Mouse (Mus musculus) hindbrain, embryonic 16.5 days (tissue): Measurements from ENCODE around the gene Spata20. TPM values are rescaled to one million over a fixed set of nuclear protein-coding genes. Genes with fewer than 3 reads are reported as not detected.
A peak's percentile ranks its signal among the peaks of the same experiment; 100 is the strongest.

ENCODE experiments used
- ATAC-seq: fragments of 200-750 bp; cut with Nextera tagmentation; 2 replicates; pipeline ENCODE4 v1.8.0; 2017; ENCODE audit warnings: moderate TSS enrichment, moderate library complexity
- H3K27ac ChIP-seq: fragments of 300-500 bp; sonication (generic); 2 replicates; pipeline ENCODE4 v1.5.1; 2014; ENCODE audit warnings: low read depth, mild to moderate bottlenecking, control low read depth, low read length, moderate library complexity
- H3K27me3 ChIP-seq: fragments of 300-500 bp; sonication (generic); replicated peaks from 2 replicates; pipeline ENCODE4 v1.6.1; 2014; ENCODE audit warnings: low read length; ENCODE audit not compliant: control insufficient read depth, insufficient read depth
- H3K36me3 ChIP-seq: fragments of 300-500 bp; sonication (generic); 2 replicates; pipeline ENCODE4 v1.6.1; 2014; ENCODE audit warnings: mild to moderate bottlenecking, low read length, moderate library complexity, mixed read lengths; ENCODE audit not compliant: control insufficient read depth, insufficient read depth
- H3K4me1 ChIP-seq: fragments of 300-500 bp; sonication (generic); 2 replicates; pipeline ENCODE4 v1.6.1; 2014; ENCODE audit warnings: low read depth, low read length; ENCODE audit not compliant: control insufficient read depth, insufficient read depth
- H3K4me2 ChIP-seq: fragments of 300-500 bp; sonication (generic); 2 replicates; pipeline ENCODE4 v1.6.1; 2014; ENCODE audit warnings: mild to moderate bottlenecking, low read length, control low read depth, moderate library complexity
- H3K4me3 ChIP-seq: fragments of 300-500 bp; sonication (generic); 2 replicates; pipeline ENCODE4 v1.5.1; 2014; ENCODE audit warnings: mild to moderate bottlenecking, low read length, control low read depth, moderate library complexity
- H3K9ac ChIP-seq: fragments of 300-500 bp; sonication (generic); 2 replicates; pipeline ENCODE4 v1.6.1; 2014; ENCODE audit warnings: low read depth, mild to moderate bottlenecking, control low read depth, low read length, moderate library complexity
- H3K9me3 ChIP-seq: fragments of 300-500 bp; sonication (generic); 2 replicates; pipeline ENCODE4 v1.6.1; 2014; ENCODE audit warnings: mild to moderate bottlenecking, low read length, moderate library complexity; ENCODE audit not compliant: control insufficient read depth
- WGBS: fragments of 180-500 bp; shearing (Covaris S2); extraction: QIAGEN DNeasy Blood & Tissue Kit; methylation state at CpG from one replicate; pipeline ENCODE4 v1.1.7; 2014; 5-methylcytosine and 5-hydroxymethylcytosine counted together
- polyA plus RNA-seq: library from polyadenylated mRNA; unstranded; fragments of >200 nt; fragmentation: Nextera tagmentation; extraction: Ambion mirVana; gene quantifications from 2 replicates; pipeline ENCODE4 v1.2.1, GENCODE M21; 2015

Spata20 gene
- polyA plus RNA-seq, 1 experiment from 2014 or later: 0.64 TPM

DNA sequence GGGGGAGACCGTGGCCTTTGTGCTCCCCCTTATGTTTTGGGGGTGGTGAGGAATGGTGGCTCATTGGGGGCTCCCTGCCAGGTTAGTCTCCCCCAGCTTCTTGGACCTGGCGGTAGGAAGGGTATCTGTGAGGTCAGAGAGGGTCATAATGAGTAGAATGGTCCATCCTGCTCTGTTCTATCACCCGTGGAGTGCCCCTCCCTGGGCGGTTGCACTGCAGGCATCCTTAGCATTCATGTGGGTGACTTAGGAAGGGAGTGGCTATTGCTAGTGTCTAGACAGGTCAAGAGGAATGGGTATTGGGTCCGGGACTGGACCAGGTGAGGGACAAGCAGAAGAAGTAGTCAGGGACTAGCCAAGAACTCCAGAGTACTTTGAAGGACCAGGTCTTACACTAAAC lies 756 bp downstream of the Spata20 start:
- Histone ChIP-seq H3K9ac (no peak overlapping the region), H3K4me1 (no peaks in the 10 kb centered on the region), H3K27ac (no peak overlapping the region), H3K27me3 (no peaks in the 10 kb centered on the region), H3K4me3 (no peak overlapping the region), H3K9me3 (no peaks in the 10 kb centered on the region), H3K36me3 (no peaks in the 10 kb centered on the region), H3K4me2 (no peak overlapping the region)
- 84% methylated on average over 5 of the region's 5 CpGs for WGBS
- ATAC-seq: no peak

DNA sequence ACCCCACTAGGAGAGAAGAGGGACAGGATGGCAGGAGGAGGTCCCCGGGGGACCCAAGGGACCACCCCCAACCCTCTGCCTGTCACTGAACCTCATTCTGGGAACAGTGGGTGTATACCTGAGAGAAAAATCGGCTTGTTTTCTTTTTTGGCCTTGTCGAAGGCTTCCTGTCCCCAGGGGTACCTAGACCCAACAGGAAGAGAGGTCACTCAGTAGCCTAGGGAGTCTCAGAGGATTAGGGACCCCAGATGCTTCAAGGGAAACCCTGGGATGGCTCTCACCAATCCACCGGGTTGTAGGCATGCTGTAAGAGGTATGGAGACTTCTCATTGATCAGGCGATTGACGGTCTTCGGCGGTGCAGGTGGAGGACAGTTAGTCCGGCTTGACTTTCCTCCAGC lies 1.3 kb downstream of the Spata20 start:
- Histone ChIP-seq H3K9ac (no peak overlapping the region), H3K27ac (no peak overlapping the region), H3K9me3 (no peaks in the 10 kb centered on the region), H3K36me3 (no peaks in the 10 kb centered on the region), H3K4me3 (no peak overlapping the region), H3K4me2 (no peak overlapping the region), H3K4me1 (no peaks in the 10 kb centered on the region), H3K27me3 (no peaks in the 10 kb centered on the region)
- WGBS: 87% methylated on average over 9 of the region's 9 CpGs
- no peak for ATAC-seq

DNA sequence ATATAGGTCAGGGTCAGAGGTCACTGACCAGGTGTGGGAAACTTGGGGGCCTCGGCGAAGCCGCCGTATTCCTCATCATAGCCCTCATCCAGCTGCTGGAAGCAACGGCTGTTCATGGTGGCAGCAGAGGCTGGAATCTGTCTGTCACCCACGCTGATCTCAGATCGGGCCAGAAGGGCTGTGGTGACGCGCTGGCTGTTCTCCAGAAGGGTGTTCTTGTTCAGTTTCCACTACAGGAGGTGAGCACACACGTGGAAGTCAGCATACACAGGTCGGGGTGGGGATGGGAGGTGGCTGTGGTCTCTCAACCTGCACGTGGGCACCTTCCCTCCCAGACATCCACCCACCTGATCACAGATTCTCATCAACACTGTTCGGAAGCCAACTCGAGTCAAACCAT lies 2.1 kb downstream of the Spata20 start:
- Histone ChIP-seq H3K27ac (no peak overlapping the region), H3K9ac (no peak overlapping the region), H3K9me3 (no peaks in the 10 kb centered on the region), H3K27me3 (no peaks in the 10 kb centered on the region), H3K4me3 (no peak overlapping the region), H3K4me2 (no peak overlapping the region), H3K4me1 (no peaks in the 10 kb centered on the region), H3K36me3 (no peaks in the 10 kb centered on the region)
- no peak for ATAC-seq
- 83% methylated on average over 14 of the region's 14 CpGs for WGBS

DNA sequence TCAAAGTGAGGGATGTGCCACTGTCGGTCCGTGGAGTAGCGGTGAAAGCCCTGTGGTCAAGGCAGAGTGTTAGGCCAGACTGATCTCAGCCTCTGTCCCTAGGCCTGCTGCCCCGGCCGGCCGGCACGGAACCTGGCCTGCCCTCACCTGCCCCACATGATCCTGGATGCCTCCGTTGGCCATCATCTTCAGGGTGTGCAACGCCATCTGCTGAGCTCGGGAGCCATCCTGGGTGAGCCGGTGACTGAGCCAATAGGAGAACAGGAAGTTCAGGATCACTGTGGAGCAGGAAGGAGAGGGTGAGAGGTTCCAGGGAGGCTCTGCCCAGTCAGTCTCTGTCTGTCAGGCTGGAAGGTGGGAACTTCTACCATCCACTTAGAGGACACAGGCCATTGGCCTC lies 2.5 kb downstream of the Spata20 start:
- no peak for ATAC-seq
- no peak overlapping the region for H3K4me3 ChIP-seq
- H3K27me3 ChIP-seq: no peaks in the 10 kb centered on the region
- no peak overlapping the region for H3K4me2 ChIP-seq
- no peak overlapping the region for H3K27ac ChIP-seq
- H3K4me1 ChIP-seq: no peaks in the 10 kb centered on the region
- WGBS: 78% methylated on average over 11 of the region's 11 CpGs
- no peaks in the 10 kb centered on the region for H3K36me3 ChIP-seq
- no peaks in the 10 kb centered on the region for H3K9me3 ChIP-seq
- H3K9ac ChIP-seq: no peak overlapping the region

DNA sequence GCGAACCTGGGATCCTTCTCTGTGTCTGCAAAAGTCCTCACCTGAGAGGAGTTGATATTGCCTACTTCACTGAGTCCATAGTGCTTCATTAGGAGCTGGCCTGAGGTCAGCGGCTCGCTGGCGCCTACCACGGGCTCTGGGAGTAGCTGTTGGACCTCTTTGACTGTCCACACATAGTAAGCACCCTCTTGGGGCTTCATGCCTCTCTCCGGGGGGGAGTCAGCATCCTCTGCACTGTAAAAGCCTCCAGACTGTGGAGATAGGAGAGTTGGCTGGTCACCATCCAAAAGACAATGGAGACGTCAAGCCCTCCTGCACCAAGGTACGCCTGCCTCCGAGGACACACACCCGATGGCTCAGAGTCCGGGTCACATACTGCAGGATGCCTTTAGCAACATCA lies 3.2 kb downstream of the Spata20 start:
- no peaks in the 10 kb centered on the region for H3K36me3 ChIP-seq
- H3K9ac ChIP-seq: no peak overlapping the region
- H3K4me2 ChIP-seq: no peak overlapping the region
- no peaks in the 10 kb centered on the region for H3K4me1 ChIP-seq
- WGBS: 92% methylated on average over 11 of the region's 11 CpGs
- ATAC-seq: no peak
- H3K4me3 ChIP-seq: no peak overlapping the region
- no peaks in the 10 kb centered on the region for H3K27me3 ChIP-seq
- H3K27ac ChIP-seq: no peak overlapping the region
- no peaks in the 10 kb centered on the region for H3K9me3 ChIP-seq

DNA sequence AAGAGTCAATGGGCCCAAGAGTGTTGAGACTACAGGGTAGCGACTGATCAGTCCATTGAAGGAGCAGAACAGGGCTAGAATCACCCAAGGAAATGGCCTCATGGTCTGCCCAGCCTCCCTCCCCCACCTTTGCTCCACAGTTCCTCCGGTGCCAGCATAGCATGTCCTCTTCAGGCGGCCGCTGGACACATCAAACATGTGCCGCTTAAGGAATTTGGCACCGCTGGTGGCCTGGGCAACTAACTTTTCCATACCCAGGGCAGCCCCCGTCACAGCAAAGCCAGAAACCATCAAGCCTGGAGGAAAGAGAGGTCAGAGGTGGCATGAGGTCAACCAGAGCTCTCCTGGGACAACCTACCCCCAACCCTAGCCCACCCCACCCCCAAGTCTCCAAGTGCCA lies 4.0 kb downstream of the Spata20 start:
- H3K9ac ChIP-seq: no peak overlapping the region
- H3K4me2 ChIP-seq: no peak overlapping the region
- no peak overlapping the region for H3K4me3 ChIP-seq
- no peaks in the 10 kb centered on the region for H3K4me1 ChIP-seq
- ATAC-seq: no peak
- no peaks in the 10 kb centered on the region for H3K9me3 ChIP-seq
- no peaks in the 10 kb centered on the region for H3K27me3 ChIP-seq
- WGBS: 93% methylated on average over 7 of the region's 7 CpGs
- no peaks in the 10 kb centered on the region for H3K36me3 ChIP-seq
- no peak overlapping the region for H3K27ac ChIP-seq

DNA sequence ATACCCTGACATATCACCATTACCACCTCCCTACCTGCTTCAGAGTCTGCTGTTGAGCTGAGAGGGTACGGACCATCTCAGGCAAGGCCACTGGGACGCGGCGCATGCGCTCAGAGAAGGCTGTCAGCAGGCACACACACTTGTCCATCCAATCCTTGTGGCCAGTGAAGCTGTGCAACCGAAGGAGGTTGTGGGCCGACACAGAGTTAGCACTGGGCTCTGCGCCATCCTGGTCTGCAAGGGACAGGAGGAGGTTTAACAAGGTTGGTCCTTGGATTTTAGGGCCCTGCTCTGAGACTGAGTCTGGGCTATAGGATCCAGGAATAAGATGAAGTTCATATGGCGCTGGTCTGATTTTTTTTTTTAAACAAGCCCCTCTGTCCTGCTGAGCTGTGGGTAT lies 5.6 kb downstream of the Spata20 start:
- WGBS: 79% methylated on average over 9 of the region's 9 CpGs
- ATAC-seq: no peak

DNA sequence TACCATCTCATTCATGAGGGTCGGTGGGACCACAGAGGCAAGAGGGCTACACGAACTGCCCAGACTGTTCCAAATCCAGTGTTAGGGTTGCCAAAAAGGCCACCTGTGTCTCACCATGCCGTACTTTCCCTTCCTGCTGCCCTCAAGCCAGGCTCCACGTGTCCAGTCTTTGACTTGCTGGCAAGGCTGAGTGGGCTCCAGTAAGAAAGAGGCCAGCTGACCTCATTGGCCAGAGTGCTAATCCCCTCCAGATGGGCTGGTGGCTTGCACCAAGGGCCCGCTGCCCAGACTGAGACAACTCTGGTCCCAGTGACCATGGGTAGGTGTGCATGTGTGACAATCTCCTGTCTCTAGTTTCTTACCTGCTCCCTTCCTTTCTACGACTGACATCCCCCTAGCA lies 8.3 kb downstream of the Spata20 start:
- ATAC-seq: no peak
- Histone ChIP-seq H3K27ac (no peak overlapping the region), H3K9ac (no peak overlapping the region), H3K9me3 (no peaks in the 10 kb centered on the region), H3K4me2 (no peak overlapping the region), H3K4me3 (no peak overlapping the region), H3K4me1 (peaks cover 13% of the 10 kb centered on the region), H3K36me3 (no peaks in the 10 kb centered on the region), H3K27me3 (no peaks in the 10 kb centered on the region)
- 72% methylated on average over 6 of the region's 6 CpGs for WGBS

More for the DNA sequence above, 5.6 kb downstream of the Spata20 start:
- peaks cover 6% of the 10 kb centered on the region for H3K4me1 ChIP-seq
- H3K4me3 ChIP-seq: no peak overlapping the region
- no peak overlapping the region for H3K27ac ChIP-seq
- H3K4me2 ChIP-seq: no peak overlapping the region
- no peaks in the 10 kb centered on the region for H3K36me3 ChIP-seq
- no peaks in the 10 kb centered on the region for H3K9me3 ChIP-seq
- H3K27me3 ChIP-seq: no peaks in the 10 kb centered on the region
- no peak overlapping the region for H3K9ac ChIP-seq

DNA sequence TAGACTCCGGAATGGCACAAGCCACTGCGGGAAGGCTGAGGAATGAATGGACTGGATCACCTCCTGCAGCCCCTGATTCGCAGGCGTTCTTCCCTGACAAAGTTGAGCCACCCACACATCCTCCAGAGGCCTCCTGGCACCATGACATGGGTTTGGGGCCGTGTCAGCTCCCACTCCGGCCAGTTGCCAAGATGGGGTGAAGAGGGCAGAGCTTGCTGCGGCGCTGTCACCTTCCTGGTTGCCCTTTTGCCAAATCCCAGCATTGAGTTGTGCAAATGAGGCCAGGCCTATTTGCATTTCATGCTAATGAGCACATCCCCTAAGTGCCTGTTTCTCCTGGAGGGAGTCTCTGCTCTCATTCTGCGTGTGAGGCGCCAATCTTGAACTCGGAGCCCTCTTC lies 10.3 kb downstream of the Spata20 start:
- peak overlapping the region; percentile 28 for H3K9ac ChIP-seq
- H3K4me2 ChIP-seq: 0 out of 2 replicates have a peak overlapping the region, but pooled peaks have one; percentile 6
- no peaks in the 10 kb centered on the region for H3K36me3 ChIP-seq
- WGBS: 11% methylated on average over 11 of the region's 11 CpGs
- H3K27me3 ChIP-seq: no peaks in the 10 kb centered on the region
- no peak overlapping the region for H3K27ac ChIP-seq
- no peak for ATAC-seq
- no peaks in the 10 kb centered on the region for H3K9me3 ChIP-seq
- H3K4me1 ChIP-seq: peaks cover 25% of the 10 kb centered on the region
- no peak overlapping the region for H3K4me3 ChIP-seq

DNA sequence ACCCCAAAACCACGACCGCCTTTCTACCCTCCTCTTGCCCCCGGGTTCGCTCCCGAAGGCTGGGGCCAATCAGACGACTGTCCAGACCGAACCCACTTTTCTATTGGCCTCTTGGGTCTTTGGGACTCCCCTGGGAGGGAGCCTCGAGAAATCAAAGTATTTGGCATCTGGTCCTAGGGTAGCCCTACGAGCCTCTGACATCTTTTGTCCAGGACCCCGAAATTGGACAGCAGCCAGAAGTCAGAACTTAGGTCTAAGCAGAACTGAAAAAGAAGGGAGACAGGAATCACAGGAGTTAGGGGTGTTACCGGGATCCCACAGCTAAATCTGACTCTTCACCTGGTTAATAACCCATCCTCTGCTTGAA lies 11.5 kb downstream of the Spata20 start:
- ATAC-seq: no peak
- H3K9ac ChIP-seq: peak overlapping the region; percentile 92
- no peaks in the 10 kb centered on the region for H3K36me3 ChIP-seq
- H3K4me3 ChIP-seq: peak overlapping the region; percentile 80
- H3K4me1 ChIP-seq: peaks cover 37% of the 10 kb centered on the region
- no peaks in the 10 kb centered on the region for H3K9me3 ChIP-seq
- peak overlapping the region; percentile 68 for H3K4me2 ChIP-seq
- 2% methylated on average over 11 of the region's 11 CpGs for WGBS
- 0 out of 2 replicates have a peak overlapping the region, but pooled peaks have one; percentile 87 for H3K27ac ChIP-seq
- H3K27me3 ChIP-seq: no peaks in the 10 kb centered on the region
